Mouse (Mus musculus) CH12.LX (cell line): Measurements from ENCODE around the gene Prss22.

Experiments
- CTCF ChIP-seq, 2 experiments: IDR thresholded peaks in 1 of 2; conservative IDR thresholded peaks in 1 of 2; 2 replicates each; pipeline ENCODE4 v1.5.1; 2011 to 2012; ENCODE audit warnings: low read depth in 2 of 2, low read length in 2 of 2, improper control_type of control experiment in 1 of 2, inconsistent platforms in 1 of 2, mild to moderate bottlenecking in 1 of 2, moderate library complexity in 1 of 2
- ELF1 ChIP-seq: IDR thresholded peaks from 2 replicates; pipeline ENCODE4 v1.6.1; 2014; ENCODE audit warnings: low read depth, mild to moderate bottlenecking, inconsistent platforms, low read length, improper control_type of control experiment
- HCFC1 ChIP-seq: IDR thresholded peaks from 2 replicates; pipeline ENCODE4 v1.6.1; 2012; ENCODE audit warnings: low read depth, mild to moderate bottlenecking, inconsistent platforms, low read length, improper control_type of control experiment
- JUND ChIP-seq: conservative IDR thresholded peaks from 2 replicates; pipeline ENCODE4 v1.6.1; 2011; ENCODE audit warnings: low read depth, low read length, improper control_type of control experiment
- MEF2A ChIP-seq: IDR thresholded peaks from 2 replicates; pipeline ENCODE4 v1.6.1; 2014; ENCODE audit warnings: low read depth, mild to moderate bottlenecking, inconsistent platforms, low read length, improper control_type of control experiment, borderline replicate concordance
- POLR2A ChIP-seq: IDR thresholded peaks from 2 replicates; pipeline ENCODE4 v1.6.1; 2011; ENCODE audit warnings: low read depth, mild to moderate bottlenecking, improper control_type of control experiment, low read length
- USF2 ChIP-seq: conservative IDR thresholded peaks from 2 replicates; pipeline ENCODE4 v1.6.1; 2011; ENCODE audit warnings: low read depth, low read length, improper control_type of control experiment
- ZMIZ1 ChIP-seq: IDR thresholded peaks from 2 replicates; pipeline ENCODE4 v1.6.1; 2012; ENCODE audit warnings: low read depth, mild to moderate bottlenecking, inconsistent platforms, low read length, improper control_type of control experiment

- TF ChIP-seq POLR2A = no peak
- no peak for TF ChIP-seq USF2
- no peak for TF ChIP-seq CTCF (conservative IDR thresholded peaks at IDR 0.05 in 1 of 2, IDR thresholded peaks at IDR 0.05 in 1 of 2; ENCODE audit: low read depth in 2 of 2, low read length in 2 of 2)
- no peak for TF ChIP-seq ZMIZ1
- TF ChIP-seq HCFC1 = no peak
- no peak for TF ChIP-seq MEF2A
- TF ChIP-seq ELF1 = no peak
- TF ChIP-seq JUND = no peak
These were observed 4.9 kb downstream of the Prss22 start for GRCm38 (mm10) chr17:23992789-23993553.
